Mouse (Mus musculus): ENCODE results near the gene Rapgef2.

DNA sequence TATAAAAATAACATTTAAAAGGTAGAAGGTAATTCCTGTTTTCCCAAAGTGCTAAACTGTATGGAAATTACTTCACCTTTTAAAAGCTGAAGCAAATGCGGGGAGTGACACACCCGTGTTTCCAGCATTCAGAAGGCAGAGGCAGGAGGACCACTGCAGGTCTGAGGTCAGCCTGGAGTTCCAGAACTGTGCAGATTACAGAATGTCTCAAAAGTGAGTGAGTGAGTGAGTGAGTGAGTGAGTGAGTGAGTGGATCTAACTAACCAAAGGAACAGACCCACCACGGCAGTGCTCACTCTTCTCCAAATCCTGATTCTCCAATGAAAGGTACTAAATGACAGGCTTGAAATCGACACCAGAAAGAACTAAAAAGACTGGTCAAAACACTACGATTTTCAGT is 82.5 kb downstream of the Rapgef2 start:
- no peak for TF ChIP-seq POLR2A (IDR thresholded peaks at IDR 0.05; ENCODE audit: insufficient read depth, low read length)
- no peak for TF ChIP-seq CTCF (IDR thresholded peaks at IDR 0.05; ENCODE audit: low read depth, low read length)

Data from ES-Bruce4 (cell line).